Mouse (Mus musculus) stomach, postnatal 0 days (tissue): Measurements from ENCODE around the gene Olfr1018. TPM values are rescaled to one million over a fixed set of nuclear protein-coding genes. Genes with fewer than 3 reads are reported as not detected.

Experiments
- ATAC-seq: fragments of 200-750 bp; cut with Nextera tagmentation; 2 replicates; pipeline ENCODE4 v1.8.0; 2017; ENCODE audit not compliant: low FRiP score, low TSS enrichment
- DNase-seq: peaks from one replicate; pipeline ENCODE4 v3.0.0-alpha.2; 2016; ENCODE audit warnings: low spot score
- H3K27ac ChIP-seq: fragments of 300-500 bp; sonication (generic); replicated peaks from 2 replicates; pipeline ENCODE4 v1.5.1; 2014; ENCODE audit warnings: mild to moderate bottlenecking, control low read depth
- H3K27me3 ChIP-seq: fragments of 300-500 bp; sonication (generic); 2 replicates; pipeline ENCODE4 v1.6.1; 2014; ENCODE audit warnings: low read length; ENCODE audit not compliant: control insufficient read depth, insufficient read depth
- H3K36me3 ChIP-seq: fragments of 300-500 bp; sonication (generic); 2 replicates; pipeline ENCODE4 v1.6.1; 2014; ENCODE audit warnings: low read length, mixed read lengths; ENCODE audit not compliant: control insufficient read depth, insufficient read depth
- H3K4me1 ChIP-seq: fragments of 300-500 bp; sonication (generic); replicated peaks from 2 replicates; pipeline ENCODE4 v1.6.1; 2014; ENCODE audit warnings: antibody characterized with exemption; ENCODE audit not compliant: control insufficient read depth, insufficient read depth
- H3K4me2 ChIP-seq: fragments of 300-500 bp; sonication (generic); replicated peaks from 2 replicates; pipeline ENCODE4 v1.6.1; 2014; ENCODE audit warnings: low read depth, mild to moderate bottlenecking, control low read depth, moderate library complexity
- H3K4me3 ChIP-seq: fragments of 300-500 bp; sonication (generic); 2 replicates; pipeline ENCODE4 v1.5.1; 2014; ENCODE audit warnings: low read depth, low read length, control low read depth
- H3K9ac ChIP-seq: fragments of 300-500 bp; sonication (generic); 2 replicates; pipeline ENCODE4 v1.6.1; 2014; ENCODE audit warnings: mild to moderate bottlenecking, low read length, control low read depth, mixed read lengths
- H3K9me3 ChIP-seq: fragments of 300-500 bp; sonication (generic); 2 replicates; pipeline ENCODE4 v1.6.1; 2016; ENCODE audit warnings: low read length; ENCODE audit not compliant: control insufficient read depth
- CTCF ChIP-seq: IDR thresholded peaks from 2 replicates; pipeline ENCODE4 v1.5.1; 2016; ENCODE audit warnings: antibody characterized with exemption, low read depth, mild to moderate bottlenecking, moderate library complexity
- EP300 ChIP-seq: optimal IDR thresholded peaks from 2 replicates; pipeline ENCODE3; 2016; ENCODE audit warnings: antibody characterized with exemption
- WGBS: fragments of 180-500 bp; shearing (Covaris S2); extraction: QIAGEN DNeasy Blood & Tissue Kit; methylation state at CpG from one replicate; pipeline ENCODE4 v1.1.7; 2014; 5-methylcytosine and 5-hydroxymethylcytosine counted together
- polyA plus RNA-seq: library from polyadenylated mRNA; unstranded; fragments of >200 nt; fragmentation: Nextera tagmentation; extraction: Ambion mirVana; gene quantifications from 2 replicates; pipeline ENCODE4 v1.2.1, GENCODE M21; 2015

Gene Olfr1018
- polyA plus RNA-seq, 1 experiment from 2014 or later = not detected

GRCm38 (mm10) chr2:85845383-85845782, 27.1 kb downstream of the Olfr1018 start, which contains the start of gene Olfr1019:
Olfr1019 (minus strand) TSS chr2:85845483.
- no peak within 1 kb of the TSS for H3K4me3 ChIP-seq
- TF ChIP-seq EP300 (no peak), CTCF (no peak)
- ATAC-seq (no peak), DNase-seq (no peak)
- no peak within 1 kb of the TSS for H3K4me2 ChIP-seq
- H3K36me3 ChIP-seq = no peaks in the 10 kb centered on the region
- H3K9me3 ChIP-seq = no peaks in the 10 kb centered on the region
- no peak within 1 kb of the TSS for H3K9ac ChIP-seq
- H3K27ac ChIP-seq = no peak within 1 kb of the TSS
- no peaks in the 10 kb centered on the region for H3K27me3 ChIP-seq
- H3K4me1 ChIP-seq = no peaks in the 10 kb centered on the region

- Histone ChIP-seq H3K4me1 (no peaks in the 10 kb centered on the region), H3K4me3 (no peak within 1 kb of the TSS), H3K36me3 (no peaks in the 10 kb centered on the region), H3K27me3 (no peaks in the 10 kb centered on the region), H3K4me2 (no peak within 1 kb of the TSS), H3K27ac (no peak within 1 kb of the TSS), H3K9me3 (no peaks in the 10 kb centered on the region), H3K9ac (no peak within 1 kb of the TSS)
- ATAC-seq (no peak), DNase-seq (no peak)
- TF ChIP-seq EP300 (no peak), CTCF (no peak)
- 80% methylated on average over 1 of the region's 1 CpGs for WGBS
Measured at GRCm38 (mm10) chr2:85846730-85847129, 28.5 kb downstream of the Olfr1018 start, which contains the start of gene Olfr1020. Olfr1020 (plus strand) TSS chr2:85847030.

- WGBS = 14% methylated on average over 2 of the region's 2 CpGs
- no peak within 1 kb of the TSS for H3K4me3 ChIP-seq
- ATAC-seq (no peak), DNase-seq (no peak)
- no peak within 1 kb of the TSS for H3K27ac ChIP-seq
- H3K4me2 ChIP-seq = no peak within 1 kb of the TSS
- H3K27me3 ChIP-seq = no peaks in the 10 kb centered on the region
- H3K4me1 ChIP-seq = no peaks in the 10 kb centered on the region
- TF ChIP-seq EP300 = no peak
- no peak for TF ChIP-seq CTCF
- no peaks in the 10 kb centered on the region for H3K9me3 ChIP-seq
- H3K9ac ChIP-seq = no peak within 1 kb of the TSS
- H3K36me3 ChIP-seq = no peaks in the 10 kb centered on the region
Measured at GRCm38 (mm10) chr2:85868294-85868693, 50.0 kb downstream of the Olfr1018 start, which contains the start of gene Olfr1022. Olfr1022 (plus strand) TSS chr2:85868594.

Other genes with a start within 250 kb of the Olfr1018 start
- not detected in 2 replicates for gene Olfr996, start 239.3 kb upstream of the Olfr1018 start, polyA plus RNA-seq
- gene Olfr998, start 229.5 kb upstream of the Olfr1018 start, polyA plus RNA-seq = 0.10 TPM in 1 of 2 replicates, not detected in the other
- gene Olfr1000, start 206.6 kb upstream of the Olfr1018 start, polyA plus RNA-seq = not detected in 2 replicates
- not detected in 2 replicates for gene Olfr1002, start 167.8 kb upstream of the Olfr1018 start, polyA plus RNA-seq
- not detected in 2 replicates for gene Olfr154, start 154.0 kb upstream of the Olfr1018 start, polyA plus RNA-seq
- gene Olfr1006, start 139.7 kb upstream of the Olfr1018 start, polyA plus RNA-seq = not detected in 2 replicates
- gene Olfr1008, start 129.0 kb upstream of the Olfr1018 start, polyA plus RNA-seq = not detected in 2 replicates
- not detected in 2 replicates for gene Olfr1009, start 103.1 kb upstream of the Olfr1018 start, polyA plus RNA-seq
- not detected in 2 replicates for gene Olfr1012, start 55.7 kb upstream of the Olfr1018 start, polyA plus RNA-seq
- not detected in 2 replicates for gene Olfr1013, start 51.4 kb upstream of the Olfr1018 start, polyA plus RNA-seq
- gene Olfr1014, start 45.8 kb upstream of the Olfr1018 start, polyA plus RNA-seq = not detected in 2 replicates
- gene Olfr1015, start 36.5 kb upstream of the Olfr1018 start, polyA plus RNA-seq = not detected in 2 replicates
- gene Olfr1016, start 15.9 kb upstream of the Olfr1018 start, polyA plus RNA-seq = not detected in 2 replicates
- not detected in 2 replicates for gene Olfr1019, start 27.0 kb downstream of the Olfr1018 start, polyA plus RNA-seq
- not detected in 2 replicates for gene Olfr1020, start 28.6 kb downstream of the Olfr1018 start, polyA plus RNA-seq
- not detected in 2 replicates for gene Olfr1022, start 50.1 kb downstream of the Olfr1018 start, polyA plus RNA-seq
- gene Olfr1023, start 67.2 kb downstream of the Olfr1018 start, polyA plus RNA-seq = not detected in 2 replicates
- not detected in 2 replicates for gene Olfr1024, start 86.6 kb downstream of the Olfr1018 start, polyA plus RNA-seq
- gene Olfr1025-ps1, start 96.7 kb downstream of the Olfr1018 start, polyA plus RNA-seq = not detected in 2 replicates
- gene Olfr1026, start 103.1 kb downstream of the Olfr1018 start, polyA plus RNA-seq = not detected in 2 replicates
- not detected in 2 replicates for gene Olfr1028, start 132.0 kb downstream of the Olfr1018 start, polyA plus RNA-seq
- not detected in 2 replicates for gene Olfr1029, start 155.4 kb downstream of the Olfr1018 start, polyA plus RNA-seq
- not detected in 2 replicates for gene Olfr1030, start 160.8 kb downstream of the Olfr1018 start, polyA plus RNA-seq
- gene Olfr1031, start 171.8 kb downstream of the Olfr1018 start, polyA plus RNA-seq = not detected in 2 replicates
- gene Olfr1032, start 187.1 kb downstream of the Olfr1018 start, polyA plus RNA-seq = not detected in 2 replicates
- gene Olfr1033, start 202.2 kb downstream of the Olfr1018 start, polyA plus RNA-seq = 1.9 and 2.5 TPM in 2 replicates
- gene Olfr1034, start 227.4 kb downstream of the Olfr1018 start, polyA plus RNA-seq = 0.01 and 0.02 TPM in 2 replicates